Mouse (Mus musculus) myocyte (in vitro differentiated cells): ENCODE data around the gene Kif21a.

Experiments
- CEBPB ChIP-seq: IDR thresholded peaks from 2 replicates; pipeline ENCODE4 v1.6.1; 2011; ENCODE audit warnings: mild to moderate bottlenecking, moderate library complexity; ENCODE audit not compliant: poor library complexity, insufficient read depth, severe bottlenecking
- E2F4 ChIP-seq: IDR thresholded peaks from one replicate; pipeline ENCODE4 v1.6.1; 2011; ENCODE audit warnings: mild to moderate bottlenecking, control low read depth, moderate library complexity; ENCODE audit not compliant: insufficient read depth
- MAX ChIP-seq: IDR thresholded peaks from one replicate; pipeline ENCODE4 v1.6.1; 2011; ENCODE audit warnings: low read depth, mild to moderate bottlenecking, control low read depth
- MYOD1 ChIP-seq, 3 experiments: IDR thresholded peaks; one replicate each; pipeline ENCODE4 v1.6.1; 2011; ENCODE audit warnings: control low read depth in 2 of 3, low read depth in 2 of 3, mild to moderate bottlenecking in 2 of 3, moderate library complexity in 1 of 3; ENCODE audit not compliant: insufficient read length in 2 of 3, control insufficient read depth in 1 of 3
- MYOG ChIP-seq, 3 experiments: IDR thresholded peaks; one replicate each; pipeline ENCODE4 v1.6.1; 2011; ENCODE audit warnings: control low read depth in 2 of 3, low read depth in 2 of 3, mild to moderate bottlenecking in 2 of 3; ENCODE audit not compliant: insufficient read length in 2 of 3, control insufficient read depth in 1 of 3, insufficient read depth in 1 of 3
- POLR2A ChIP-seq: IDR thresholded peaks from one replicate; pipeline ENCODE4 v1.6.1; 2011; ENCODE audit warnings: low read depth, mild to moderate bottlenecking, control low read depth, moderate library complexity; ENCODE audit not compliant: insufficient read length
- POLR2AphosphoS2 ChIP-seq: IDR thresholded peaks from one replicate; pipeline ENCODE4 v1.6.1; 2011; ENCODE audit warnings: low read depth, control low read depth; ENCODE audit not compliant: insufficient read length
- REST ChIP-seq: IDR thresholded peaks from one replicate; pipeline ENCODE4 v1.6.1; 2011; ENCODE audit warnings: mild to moderate bottlenecking, control low read depth, moderate library complexity; ENCODE audit not compliant: insufficient read depth, insufficient read length
- SRF ChIP-seq: IDR thresholded peaks from one replicate; pipeline ENCODE4 v1.6.1; 2011; ENCODE audit warnings: low read depth; ENCODE audit not compliant: control insufficient read depth, insufficient read length
- TCF12 ChIP-seq: IDR thresholded peaks from one replicate; pipeline ENCODE4 v1.6.1; 2011; ENCODE audit warnings: mild to moderate bottlenecking, control low read depth; ENCODE audit not compliant: poor library complexity, insufficient read depth, severe bottlenecking
- TCF3 ChIP-seq: IDR thresholded peaks from one replicate; pipeline ENCODE4 v1.6.1; 2011; ENCODE audit warnings: low read depth, control low read depth; ENCODE audit not compliant: insufficient read length
- USF1 ChIP-seq: IDR thresholded peaks from one replicate; pipeline ENCODE4 v1.6.1; 2011; ENCODE audit warnings: low read depth, mild to moderate bottlenecking, control low read depth, moderate library complexity

GRCm38 (mm10) chr15:90992871-90993270 lies 56.9 kb downstream of the Kif21a start:
- no peak for TF ChIP-seq USF1
- TF ChIP-seq E2F4, result no peak
- no peak for TF ChIP-seq CEBPB
- TF ChIP-seq TCF12, result no peak
- no peak for TF ChIP-seq POLR2A
- no peak for TF ChIP-seq MAX
- no peak for TF ChIP-seq POLR2AphosphoS2
- no peak for TF ChIP-seq MYOG (IDR thresholded peaks at IDR 0.05; ENCODE audit: control insufficient read depth in 1 of 3, insufficient read depth in 1 of 3, insufficient read length in 2 of 3, low read depth in 2 of 3)
- TF ChIP-seq MYOD1 (IDR thresholded peaks at IDR 0.05; ENCODE audit: control insufficient read depth in 1 of 3, insufficient read length in 2 of 3, low read depth in 2 of 3), result no peak
- TF ChIP-seq TCF3, result no peak
- TF ChIP-seq SRF, result no peak
- TF ChIP-seq REST, result no peak
